Mouse (Mus musculus): ENCODE measurements around the gene Lrrc8d.

GRCm38 (mm10) chr5:105703286-105703655 lies 3.5 kb downstream of the Lrrc8d start:
- no peak for TF ChIP-seq CTCF (IDR thresholded peaks at IDR 0.05)
- TF ChIP-seq EP300 (IDR thresholded peaks at IDR 0.05): no peak
